Mouse (Mus musculus) CD8-positive naive resting alpha-beta T cell, adult 2 months (primary cell): Measurements from ENCODE around the gene Gm20906.
"Not testable (repeated sequence)": the region's sequence is repeated elsewhere in the genome, so short reads cannot be mapped to it uniquely, and the experiment has no call there.

Experiments used
- DNase-seq, 2 experiments: peaks; one replicate each; pipeline ENCODE4 v3.0.0; 2022; ENCODE audit warnings: low read depth in 2 of 2, low spot score in 2 of 2

Gene Gm20906

DNA sequence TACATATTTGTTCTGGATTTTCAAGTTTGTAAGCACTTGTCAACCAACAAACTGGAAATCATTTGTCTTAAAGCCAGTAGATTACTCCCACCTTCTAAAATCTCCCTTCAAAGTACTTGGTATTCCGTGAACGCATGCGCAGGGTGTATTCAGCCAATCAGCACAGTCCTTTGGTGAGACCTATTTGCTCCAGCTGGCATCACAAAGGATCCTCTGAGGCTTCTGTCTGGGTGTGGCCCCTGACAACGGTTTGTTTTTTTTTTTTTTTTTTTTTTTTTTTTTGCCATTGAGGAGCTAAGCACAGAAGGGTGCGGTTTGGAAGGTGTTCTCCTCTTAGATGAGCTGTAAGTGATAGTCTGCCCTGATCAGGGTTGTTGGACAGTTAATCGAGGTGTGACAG is at the start of gene Gm20906:
Gm20906 (plus strand) TSS at position 301 of the 400 bp plus-strand sequence.
- DNase-seq, result not testable (repeated sequence)
